Mouse (Mus musculus) left cerebral cortex, adult 2 months (tissue): Measurements from ENCODE around the gene Rpl6. TPM values are rescaled to one million over a fixed set of nuclear protein-coding genes. Genes with fewer than 3 reads are reported as not detected.

Experiments used
- DNase-seq, 2 experiments: peaks; one replicate each; pipeline ENCODE4 v3.0.0; 2021 to 2022; ENCODE audit warnings: low spot score in 2 of 2, mixed read lengths in 1 of 2; ENCODE audit errors: extremely low spot score in 1 of 2
- H3K27ac ChIP-seq: fragments of 200-600 bp; 2 replicates; pipeline ENCODE4 v1.8.1; 2022
- H3K4me3 ChIP-seq: fragments of 200-600 bp; 2 replicates; pipeline ENCODE4 v1.8.1; 2022
- CTCF ChIP-seq: fragments of 200-600 bp; IDR thresholded peaks from 2 replicates; pipeline ENCODE4 v1.8.1; 2022; ENCODE audit warnings: antibody characterized with exemption, mild to moderate bottlenecking, moderate library complexity
- intact Hi-C: fragments of 180-260 bp; cut with DNase I; formaldehyde crosslinking; loops from one replicate; pipeline ENCODE4 v1.15.1; 2025
- total RNA-seq, 2 experiments: library from RNA; stranded (reverse); gene quantifications; 2 replicates each; pipeline ENCODE4 v1.2.3; 2021

The Rpl6 gene
- total RNA-seq, 2 experiments from 2014 or later: 412 to 420 TPM

DNA sequence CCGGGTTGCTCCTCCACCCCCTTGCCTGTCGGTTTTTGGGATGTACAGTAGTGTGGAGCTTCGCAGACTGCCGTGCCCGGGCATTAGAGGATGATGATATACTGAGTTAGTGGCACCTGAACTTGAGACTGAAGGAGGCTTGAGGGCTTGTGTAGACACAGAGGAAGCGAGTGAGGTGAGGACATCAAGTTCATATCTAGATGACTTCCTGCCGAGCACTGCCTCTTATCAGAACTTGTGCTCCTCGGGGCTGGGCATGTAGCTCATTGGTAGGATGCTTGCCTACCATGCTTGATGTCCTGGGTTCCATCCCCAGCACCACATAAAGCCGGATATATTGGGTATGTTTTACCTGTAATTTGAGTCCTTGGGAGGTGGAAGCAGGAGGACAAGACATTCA, 26.5 kb downstream of the Rpl6 start:
- intact Hi-C loops: no loop called here
- no peak for DNase-seq
- Histone ChIP-seq H3K27ac (no peak overlapping the region), H3K4me3 (no peak overlapping the region)
- no peak for TF ChIP-seq CTCF

DNA sequence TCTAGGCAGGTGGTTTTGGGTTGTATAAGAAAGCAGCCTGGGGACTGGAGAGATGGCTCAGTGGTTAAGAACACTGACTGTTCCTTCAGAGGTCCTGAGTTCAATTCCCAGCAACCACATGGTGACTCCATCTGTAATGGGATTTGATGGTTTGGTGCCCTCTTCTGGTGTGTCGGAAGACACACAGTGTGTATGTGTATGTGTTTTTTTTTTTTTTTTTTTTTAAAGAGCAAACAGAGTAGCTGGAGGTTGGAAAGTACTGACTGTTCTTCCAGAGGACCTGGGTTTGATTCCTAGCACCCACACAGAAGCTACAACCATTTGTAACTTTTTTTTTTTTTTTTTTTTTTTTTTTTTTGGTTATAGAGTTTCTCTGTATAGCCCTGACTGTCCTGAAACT, 28.5 kb downstream of the Rpl6 start:
- peak; percentile 13 for TF ChIP-seq CTCF
- Histone ChIP-seq H3K27ac (no peak overlapping the region), H3K4me3 (no peak overlapping the region)
- DNase-seq: no peak
- intact Hi-C loops: no loop called here

DNA sequence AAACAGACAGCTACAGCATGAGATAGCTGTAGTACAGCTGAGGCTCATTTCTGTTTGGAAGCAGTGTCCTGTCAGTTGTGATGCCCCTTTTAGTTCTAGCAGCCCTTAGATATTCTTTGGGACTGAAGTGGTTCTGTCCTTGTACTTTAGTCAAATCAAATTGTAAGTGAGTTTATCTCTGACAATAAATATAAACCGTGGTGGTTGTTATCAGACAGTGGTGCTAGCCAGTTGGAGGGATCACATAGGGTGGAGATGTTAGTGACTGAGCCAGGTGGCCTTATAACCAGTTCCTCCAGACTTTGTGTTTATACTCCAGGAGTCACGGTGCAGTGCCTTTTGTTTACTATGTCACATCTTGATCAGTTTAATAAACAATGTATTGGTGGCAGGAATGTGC, 29.4 kb downstream of the Rpl6 start:
- Histone ChIP-seq H3K4me3 (no peak overlapping the region), H3K27ac (no peak overlapping the region)
- intact Hi-C loops: no loop called here
- no peak for DNase-seq
- TF ChIP-seq CTCF: no peak

DNA sequence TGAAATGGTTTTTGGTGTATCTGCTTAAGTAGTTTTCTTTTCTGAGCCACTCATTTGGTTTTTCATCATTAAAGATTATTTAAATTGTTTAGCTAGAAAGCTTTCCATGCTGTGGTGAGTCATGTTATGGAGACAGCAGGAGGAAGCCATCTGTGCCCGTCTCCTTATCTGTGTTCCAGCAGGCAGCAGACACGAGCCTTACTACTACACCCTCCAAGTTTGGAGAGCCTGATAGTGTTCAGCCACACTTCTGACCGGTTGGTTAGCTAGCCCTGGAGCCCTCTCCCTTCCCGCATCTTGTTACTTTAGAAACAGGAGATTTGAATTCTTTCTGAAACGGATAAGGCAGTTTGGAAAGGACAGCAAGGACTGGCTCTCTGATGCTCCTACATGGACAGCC, 31.9 kb downstream of the Rpl6 start:
- Histone ChIP-seq H3K4me3 (no peak overlapping the region), H3K27ac (no peak overlapping the region)
- TF ChIP-seq CTCF: no peak
- intact Hi-C loops: no loop called here
- DNase-seq: peak; percentile 29 to 46

DNA sequence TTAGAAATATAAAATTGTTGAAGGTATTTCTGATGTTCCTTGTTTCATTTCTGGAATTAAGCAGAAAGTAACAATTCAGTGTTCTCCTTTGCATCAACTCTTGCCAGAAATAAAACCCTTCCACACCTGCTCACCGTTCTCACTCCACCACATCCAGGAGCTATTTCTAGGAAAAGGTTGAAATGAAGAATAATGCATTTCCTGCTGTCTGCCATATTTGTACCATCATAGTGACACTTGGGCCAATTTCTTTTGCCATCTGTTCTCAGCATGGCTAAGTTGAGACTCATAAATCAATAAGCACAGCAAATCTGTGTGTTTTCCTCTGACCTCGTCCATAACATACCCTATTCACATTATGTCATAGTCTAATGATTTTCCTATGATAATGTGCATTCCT, 33.9 kb downstream of the Rpl6 start:
- no peak overlapping the region for H3K4me3 ChIP-seq
- no peak for TF ChIP-seq CTCF
- H3K27ac ChIP-seq: no peak overlapping the region
- DNase-seq: no peak
- intact Hi-C loops: no loop called here

DNA sequence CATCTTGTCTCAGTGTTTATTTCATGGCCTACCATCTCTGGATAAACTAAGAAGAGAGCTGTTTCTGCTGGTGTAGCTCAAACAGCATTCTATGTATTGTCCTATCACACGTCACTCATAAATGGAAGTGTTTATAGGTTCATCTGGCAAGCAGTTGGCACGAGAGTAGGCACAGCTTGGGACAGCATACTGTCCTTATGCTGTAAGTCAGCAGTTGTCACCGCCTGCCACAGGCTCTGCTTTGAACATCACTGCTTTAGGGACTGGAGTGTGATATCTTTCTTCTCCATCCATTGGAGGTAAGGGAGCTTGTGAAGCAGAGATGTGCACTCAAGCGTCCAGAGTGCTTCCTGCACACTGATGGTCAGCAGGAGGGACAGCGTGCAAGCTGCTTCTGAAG, 35.6 kb downstream of the Rpl6 start:
- intact Hi-C loops: no loop called here
- Histone ChIP-seq H3K4me3 (no peak overlapping the region), H3K27ac (no peak overlapping the region)
- no peak for TF ChIP-seq CTCF
- DNase-seq: no peak

DNA sequence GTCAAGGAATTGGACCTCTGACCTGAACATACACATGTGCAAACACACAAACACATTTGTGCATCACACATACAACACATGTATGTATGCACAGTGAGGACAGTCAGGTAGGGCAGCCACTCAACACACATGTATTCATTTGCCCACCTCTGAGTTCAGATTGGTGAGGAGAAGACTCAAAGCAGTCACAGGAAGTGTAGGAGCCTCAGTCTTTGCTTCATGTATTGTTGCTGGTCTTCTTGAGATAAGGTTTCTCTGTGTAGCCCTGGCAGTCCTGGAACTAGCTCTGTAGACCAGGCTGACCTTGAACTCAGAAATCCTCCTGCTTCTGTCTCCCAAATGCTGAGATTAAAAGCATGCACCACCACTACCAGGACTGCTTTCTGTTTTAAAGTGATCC, 36.9 kb downstream of the Rpl6 start:
- TF ChIP-seq CTCF: no peak
- DNase-seq: no peak
- intact Hi-C loops: no loop called here
- Histone ChIP-seq H3K4me3 (no peak overlapping the region), H3K27ac (no peak overlapping the region)

DNA sequence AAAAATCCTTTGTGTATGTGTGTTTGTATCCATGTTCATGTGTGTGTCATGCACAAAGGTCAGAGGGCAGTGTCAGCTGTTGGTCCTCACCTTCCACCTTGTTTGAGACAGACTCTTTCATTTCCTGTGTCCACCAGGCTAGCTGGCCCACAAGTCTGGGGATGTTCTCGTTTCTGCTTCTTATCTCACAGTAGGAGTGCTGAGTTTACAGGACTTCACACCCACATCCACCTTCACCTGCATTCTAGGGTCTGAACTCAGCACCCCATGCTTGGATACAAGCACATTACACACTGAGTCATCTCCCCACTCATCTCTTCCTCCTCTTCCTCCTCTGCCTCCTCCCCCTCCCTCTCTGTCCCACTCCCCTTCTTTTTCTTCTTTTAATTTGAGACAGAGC, 38.0 kb downstream of the Rpl6 start:
- no peak for DNase-seq
- TF ChIP-seq CTCF: no peak
- Histone ChIP-seq H3K4me3 (no peak overlapping the region), H3K27ac (no peak overlapping the region)
- intact Hi-C loops: no loop called here

DNA sequence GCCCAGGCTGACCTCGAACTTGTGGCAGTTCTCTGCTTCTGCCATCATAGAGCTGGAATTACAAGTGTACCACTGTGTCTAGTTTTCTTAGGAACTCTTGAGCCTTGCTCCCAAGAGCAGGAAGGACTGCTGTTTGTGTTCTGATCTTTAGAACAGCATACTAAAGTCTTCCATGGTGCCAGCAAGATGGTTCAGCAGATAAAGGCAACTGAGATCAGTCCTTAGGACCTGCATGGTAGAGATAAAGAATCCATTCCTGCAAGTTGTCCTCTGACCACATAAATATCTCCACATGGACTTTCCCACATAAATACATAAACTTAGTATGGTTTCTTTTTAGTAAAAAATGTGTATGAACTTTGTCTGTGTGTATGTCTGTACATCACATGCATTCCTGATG, 38.4 kb downstream of the Rpl6 start:
- TF ChIP-seq CTCF: no peak
- H3K27ac ChIP-seq: no peak overlapping the region
- DNase-seq: no peak
- intact Hi-C loops: no loop called here
- H3K4me3 ChIP-seq: no peak overlapping the region

DNA sequence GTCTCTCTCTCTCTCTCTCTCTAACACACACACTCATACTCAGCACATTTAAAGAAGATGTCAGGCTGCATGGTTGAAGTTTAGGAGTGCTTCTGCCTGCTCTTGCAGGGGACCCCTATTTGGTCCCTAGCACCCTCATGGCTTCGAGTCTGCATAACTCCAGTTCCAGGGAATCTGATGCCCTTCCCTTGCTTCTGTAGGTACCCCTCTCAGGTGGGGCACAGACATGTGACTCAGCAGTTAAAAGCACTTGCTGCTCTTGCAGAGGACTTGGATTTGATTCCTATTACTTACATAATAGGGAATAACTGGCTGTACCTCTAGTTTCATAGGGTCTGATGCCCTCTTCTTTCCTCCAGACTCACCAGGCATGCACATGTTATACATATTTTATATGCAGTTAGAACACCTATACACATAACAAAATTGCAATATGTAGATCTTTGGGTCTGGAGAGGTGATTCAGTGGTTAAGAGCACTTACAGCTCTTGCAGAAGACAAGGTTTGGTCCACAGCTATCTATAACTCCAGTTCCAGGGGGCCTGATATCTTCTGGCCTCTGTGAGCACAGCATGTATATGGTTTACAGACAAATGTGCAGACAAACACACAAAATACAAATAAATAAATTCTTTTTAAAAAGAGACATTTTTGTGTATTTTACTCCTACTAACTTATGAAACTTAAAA, 39.5 kb downstream of the Rpl6 start:
- Histone ChIP-seq H3K27ac (no peak overlapping the region), H3K4me3 (no peak overlapping the region)
- TF ChIP-seq CTCF: no peak
- intact Hi-C loops: no loop called here
- no peak for DNase-seq

DNA sequence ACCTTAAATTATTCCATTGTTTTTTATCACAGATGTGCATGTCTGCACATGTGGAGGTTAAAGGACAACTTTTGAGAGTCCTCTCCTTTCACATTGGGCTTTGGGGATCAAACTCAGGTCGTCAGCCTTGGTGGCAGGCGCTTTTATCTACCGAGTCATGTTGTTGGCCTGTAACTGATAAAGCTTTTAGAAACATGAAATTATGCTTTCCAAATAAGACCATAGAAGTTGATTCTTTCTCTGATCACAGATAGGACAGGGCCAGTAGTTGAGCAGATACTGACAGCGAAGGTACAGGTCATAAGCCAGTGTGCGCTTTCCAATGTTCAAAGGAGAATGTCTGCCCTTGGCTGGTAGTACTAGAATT, 40.1 kb downstream of the Rpl6 start:
- no peak for TF ChIP-seq CTCF
- intact Hi-C loops: no loop called here
- Histone ChIP-seq H3K27ac (no peak overlapping the region), H3K4me3 (no peak overlapping the region)
- no peak for DNase-seq

DNA sequence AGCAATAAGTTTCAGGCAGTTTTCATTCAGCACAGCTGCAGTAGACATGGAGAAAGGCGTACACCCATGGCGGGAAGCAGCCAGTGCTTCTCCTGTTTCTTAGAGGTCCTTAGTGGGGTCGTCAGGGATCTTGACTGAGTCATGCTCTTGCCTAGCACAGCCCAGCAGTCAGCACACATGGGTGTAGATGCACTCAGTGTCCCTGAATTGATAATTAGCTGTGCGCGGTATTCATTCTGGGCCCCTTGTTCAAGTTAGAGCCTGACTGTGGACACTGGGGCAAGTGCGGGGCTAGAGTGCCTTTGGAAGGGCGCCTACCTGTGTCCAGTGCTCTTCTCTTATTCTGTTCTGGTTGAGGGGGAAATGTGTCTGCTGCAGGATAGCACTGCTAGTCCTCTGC, 40.9 kb downstream of the Rpl6 start:
- H3K27ac ChIP-seq: no peak overlapping the region
- DNase-seq: no peak
- TF ChIP-seq CTCF: no peak
- no peak overlapping the region for H3K4me3 ChIP-seq
- intact Hi-C loops: no loop called here

DNA sequence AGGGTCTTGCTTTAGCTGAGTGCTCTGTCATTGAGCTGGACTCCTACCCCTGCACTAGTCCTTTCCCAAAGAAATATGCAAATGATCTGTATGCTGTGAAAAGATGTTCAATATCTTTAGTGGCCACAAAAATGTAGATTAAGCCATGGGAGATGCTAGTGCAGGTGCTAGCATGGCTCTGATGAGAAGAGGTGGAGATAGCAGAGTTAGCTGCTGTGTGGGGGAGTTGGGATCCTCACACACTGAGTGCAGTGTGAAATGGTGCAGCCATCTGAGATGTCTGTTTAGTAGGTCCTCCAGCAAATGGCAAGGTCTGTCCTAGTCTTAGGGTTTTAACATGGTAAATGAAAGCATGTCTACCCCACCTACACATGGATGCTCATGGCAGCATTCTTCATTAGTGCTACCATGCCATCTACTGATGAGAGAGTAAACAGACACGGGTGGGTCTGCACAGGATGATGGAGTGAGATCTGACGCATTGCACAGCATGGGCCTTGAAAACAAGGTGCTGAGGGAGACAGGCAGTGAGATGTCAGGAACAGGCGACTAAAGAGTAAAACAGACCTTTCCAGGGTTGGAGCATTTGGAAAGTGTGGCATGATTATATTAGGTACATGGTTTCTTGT, 44.6 kb downstream of the Rpl6 start:
- no peak for DNase-seq
- no peak overlapping the region for H3K4me3 ChIP-seq
- no peak; the same call in 1 of the 2 replicates for TF ChIP-seq CTCF
- intact Hi-C loops: loop anchor here (1.0 kb wide), 1 partner anchor 17 kb away; no protein-coding TSS in a partner anchor
- H3K27ac ChIP-seq: no peak overlapping the region
